Comparison of ENCODE assay signal across 9 mouse cellular contexts in genomic region chr8:120184366-120184765, GRCm38 (mm10). TPM values are rescaled to one million over a fixed set of nuclear protein-coding genes. Genes with fewer than 3 reads are reported as not detected.
DNase-seq lines count a peak whose midpoint lies in the region; ATAC-seq and TF ChIP-seq lines count a peak whose summit lies in the region.
"Had no signal": no experiment of that assay in that cellular context is flagged by ENCODE, and none has a peak within 500 bp of the region (broad histone marks: within the 10 kb centered on the region; RNA-seq: fewer than 3 reads in every experiment).

No protein-coding gene starts in this region.

- no peak for TF ChIP-seq CTCF in lung, postnatal 0 days (IDR thresholded peaks at IDR 0.05)

- intact Hi-C loops in heart, postnatal 10 days (cut with DNase I), result no loop called here

- DNase-seq in forebrain, embryonic 10.5 days (ENCODE audit: extremely low spot score, low spot score), result no peak
- DNase-seq in lung, postnatal 0 days (ENCODE audit: low spot score), result peak; percentile 52
- no peak for DNase-seq in lung, adult 18-20 months
- DNase-seq in heart, postnatal 10 days, result peak; percentile 63 to 67
- no peak for DNase-seq in adrenal gland, postnatal 36 days
- DNase-seq in right cerebral cortex, postnatal 4 days, result no peak
- DNase-seq: liver, postnatal 0 days had no signal

- no peak overlapping the region for H3K4me3 ChIP-seq in forebrain, embryonic 10.5 days
- H3K4me3 ChIP-seq in forebrain, embryonic 16.5 days (replicated peaks; ENCODE audit: low read length), result no peak overlapping the region
- no peak overlapping the region for H3K4me3 ChIP-seq in lung, postnatal 0 days (ENCODE audit: low read depth, low read length)
- no peak overlapping the region for H3K4me3 ChIP-seq in stomach, embryonic 14.5 days (ENCODE audit: low read depth, low read length)

- no peaks in the 10 kb centered on the region for H3K36me3 ChIP-seq in forebrain, embryonic 10.5 days (replicated peaks)
- H3K36me3 ChIP-seq in forebrain, embryonic 16.5 days (ENCODE audit: control insufficient read depth, insufficient read depth), result no peaks in the 10 kb centered on the region
- H3K36me3 ChIP-seq in lung, postnatal 0 days (ENCODE audit: insufficient read depth, low read length), result no peaks in the 10 kb centered on the region
- H3K36me3 ChIP-seq in stomach, embryonic 14.5 days (ENCODE audit: control insufficient read depth, insufficient read depth, low read length), result no peaks in the 10 kb centered on the region

- H3K9ac ChIP-seq in forebrain, embryonic 16.5 days (replicated peaks; ENCODE audit: low read depth, low read length), result no peak overlapping the region
- no peak overlapping the region for H3K9ac ChIP-seq in lung, postnatal 0 days (replicated peaks; ENCODE audit: low read depth)
- H3K9ac ChIP-seq in stomach, embryonic 14.5 days (replicated peaks; ENCODE audit: low read depth, low read length), result no peak overlapping the region
- H3K9ac ChIP-seq: liver, postnatal 0 days had no signal

- no peak for ATAC-seq in forebrain, embryonic 16.5 days
- peak; percentile 43 for ATAC-seq in lung, postnatal 0 days
- ATAC-seq in stomach, embryonic 14.5 days (ENCODE audit: insufficient number of reproducible peaks, insufficient read depth, low FRiP score, low read depth), result peak; percentile 65
- ATAC-seq: liver, postnatal 0 days had no signal

- H3K9me3 ChIP-seq in forebrain, embryonic 10.5 days, result no peaks in the 10 kb centered on the region
- H3K9me3 ChIP-seq in forebrain, embryonic 16.5 days (ENCODE audit: control insufficient read depth, low read length), result no peaks in the 10 kb centered on the region
- no peaks in the 10 kb centered on the region for H3K9me3 ChIP-seq in lung, postnatal 0 days (ENCODE audit: low read length)
- H3K9me3 ChIP-seq in stomach, embryonic 14.5 days (ENCODE audit: control insufficient read depth, low read depth, low read length), result no peaks in the 10 kb centered on the region

- no peak overlapping the region for H3K4me2 ChIP-seq in forebrain, embryonic 16.5 days (ENCODE audit: low read length)
- H3K4me2 ChIP-seq in lung, postnatal 0 days (replicated peaks; ENCODE audit: low read depth, low read length), result no peak overlapping the region
- H3K4me2 ChIP-seq in stomach, embryonic 14.5 days (replicated peaks; ENCODE audit: low read depth, low read length), result no peak overlapping the region

- H3K27me3 ChIP-seq in forebrain, embryonic 10.5 days (ENCODE audit: poor library complexity, severe bottlenecking), result peaks cover 38% of the 10 kb centered on the region
- H3K27me3 ChIP-seq in forebrain, embryonic 16.5 days (replicated peaks; ENCODE audit: control insufficient read depth, insufficient read depth, low read length), result no peaks in the 10 kb centered on the region
- H3K27me3 ChIP-seq in lung, postnatal 0 days (replicated peaks; ENCODE audit: insufficient read depth, low read length), result no peaks in the 10 kb centered on the region
- H3K27me3 ChIP-seq in stomach, embryonic 14.5 days (ENCODE audit: control insufficient read depth, insufficient read depth, low read length), result no peaks in the 10 kb centered on the region

- H3K27ac ChIP-seq in forebrain, embryonic 10.5 days, result peak overlapping the region; percentile 76
- no peak overlapping the region for H3K27ac ChIP-seq in forebrain, embryonic 16.5 days (ENCODE audit: low read length)
- no peak overlapping the region for H3K27ac ChIP-seq in lung, postnatal 0 days (ENCODE audit: low read length)
- H3K27ac ChIP-seq in stomach, embryonic 14.5 days (ENCODE audit: low read length), result peak overlapping the region; percentile 89; the same call in 1 of the 2 replicates

- WGBS in forebrain, embryonic 10.5 days, result 52% methylated on average over 9 of the region's 9 CpGs
- WGBS in forebrain, embryonic 16.5 days, result 34% methylated on average over 9 of the region's 9 CpGs
- WGBS in lung, postnatal 0 days, result 31% methylated on average over 9 of the region's 9 CpGs
- WGBS in stomach, embryonic 14.5 days, result 16% methylated on average over 9 of the region's 9 CpGs

- peaks cover 50% of the 10 kb centered on the region for H3K4me1 ChIP-seq in forebrain, embryonic 10.5 days
- H3K4me1 ChIP-seq in forebrain, embryonic 16.5 days (replicated peaks; ENCODE audit: control insufficient read depth, insufficient read depth, low read length), result peaks cover 28% of the 10 kb centered on the region
- peaks cover 25% of the 10 kb centered on the region; the same call in 1 of the 2 replicates for H3K4me1 ChIP-seq in lung, postnatal 0 days (ENCODE audit: insufficient read depth, low read depth, low read length)
- peaks cover 34% of the 10 kb centered on the region for H3K4me1 ChIP-seq in stomach, embryonic 14.5 days (ENCODE audit: control insufficient read depth, insufficient read depth, low read length)

- no peak for TF ChIP-seq EP300 in lung, postnatal 0 days (IDR thresholded peaks at IDR 0.05)

RNA-seq across cellular contexts. Expression of gene Fam92b, which starts 7.1 kb away (rescaled TPM):
- polyA plus RNA-seq in forebrain, embryonic 10.5 days (2016; fragmentation: Nextera tagmentation; extraction: Ambion mirVana), result 2.0 TPM in 2 replicates
- polyA plus RNA-seq in forebrain, embryonic 16.5 days (2015; fragmentation: Nextera tagmentation; extraction: Ambion mirVana), result 1.3 and 1.8 TPM in 2 replicates
- polyA plus RNA-seq in lung, postnatal 0 days (2015; fragmentation: Nextera tagmentation; extraction: Ambion mirVana), result 3.9 and 6.5 TPM in 2 replicates
- total RNA-seq in heart, postnatal 10 days (2021), result not detected
- 1.2 and 2.0 TPM in 2 replicates for polyA plus RNA-seq in stomach, embryonic 14.5 days (2014; fragmentation: Nextera tagmentation; extraction: Ambion mirVana)
- 1 to 10 TPM in 1 of 2 experiments, under 1 TPM in 1; 0.53 to 1.2 TPM for total RNA-seq in adrenal gland, postnatal 36 days (2021)
- polyA plus RNA-seq: liver, postnatal 0 days had no signal

RNA-seq across cellular contexts. Expression of gene Gse1, which starts 43.9 kb away (rescaled TPM):
- 11.1 and 12.0 TPM in 2 replicates for polyA plus RNA-seq in forebrain, embryonic 10.5 days (2016; fragmentation: Nextera tagmentation; extraction: Ambion mirVana)
- polyA plus RNA-seq in forebrain, embryonic 16.5 days (2015; fragmentation: Nextera tagmentation; extraction: Ambion mirVana), result 26.9 and 34.9 TPM in 2 replicates
- polyA plus RNA-seq in lung, postnatal 0 days (2015; fragmentation: Nextera tagmentation; extraction: Ambion mirVana), result 9.5 and 9.9 TPM in 2 replicates
- 10 to 100 TPM; 32.6 to 34.6 TPM for total RNA-seq in heart, postnatal 10 days (2021)
- 11.1 and 11.6 TPM in 2 replicates for polyA plus RNA-seq in stomach, embryonic 14.5 days (2014; fragmentation: Nextera tagmentation; extraction: Ambion mirVana)
- 10 to 100 TPM; 25.9 to 30.2 TPM for total RNA-seq in adrenal gland, postnatal 36 days (2021)

Comparison
In these comparisons a context has a peak if more than half of its experiments do, and no peak if none do; other contexts are left out.
1. DNase-seq: peak in lung, postnatal 0 days (single experiment) and heart, postnatal 10 days (2 of 2); none in forebrain, embryonic 10.5 days (single experiment), lung, adult 18-20 months (0 of 2), adrenal gland, postnatal 36 days (0 of 2) and right cerebral cortex, postnatal 4 days (single experiment).
2. H3K27ac ChIP-seq: peak in forebrain, embryonic 10.5 days (single experiment) and stomach, embryonic 14.5 days (single experiment); none in forebrain, embryonic 16.5 days (single experiment) and lung, postnatal 0 days (single experiment).